Mouse (Mus musculus) testis, adult 2 months (tissue): ENCODE data around the gene Ric8b.

Source experiments
- CTCF ChIP-seq: fragments of 200-500 bp; IDR thresholded peaks from 2 replicates; pipeline ENCODE4 v1.5.1; 2012; ENCODE audit warnings: low read depth, mild to moderate bottlenecking, inconsistent platforms, low read length, moderate library complexity; ENCODE audit not compliant: control insufficient read depth, insufficient read depth, insufficient replicate concordance
- POLR2A ChIP-seq: fragments of 200-500 bp; IDR thresholded peaks from 2 replicates; pipeline ENCODE4 v1.6.1; 2012; ENCODE audit warnings: low read depth, mild to moderate bottlenecking, inconsistent platforms, low read length, moderate library complexity; ENCODE audit not compliant: control insufficient read depth

- TF ChIP-seq CTCF: no peak
- no peak for TF ChIP-seq POLR2A
Measured at GRCm38 (mm10) chr10:84998225-84998579, 80.8 kb downstream of the Ric8b start.
